8 mouse cellular contexts compared by ENCODE assay signal in the genomic region with DNA sequence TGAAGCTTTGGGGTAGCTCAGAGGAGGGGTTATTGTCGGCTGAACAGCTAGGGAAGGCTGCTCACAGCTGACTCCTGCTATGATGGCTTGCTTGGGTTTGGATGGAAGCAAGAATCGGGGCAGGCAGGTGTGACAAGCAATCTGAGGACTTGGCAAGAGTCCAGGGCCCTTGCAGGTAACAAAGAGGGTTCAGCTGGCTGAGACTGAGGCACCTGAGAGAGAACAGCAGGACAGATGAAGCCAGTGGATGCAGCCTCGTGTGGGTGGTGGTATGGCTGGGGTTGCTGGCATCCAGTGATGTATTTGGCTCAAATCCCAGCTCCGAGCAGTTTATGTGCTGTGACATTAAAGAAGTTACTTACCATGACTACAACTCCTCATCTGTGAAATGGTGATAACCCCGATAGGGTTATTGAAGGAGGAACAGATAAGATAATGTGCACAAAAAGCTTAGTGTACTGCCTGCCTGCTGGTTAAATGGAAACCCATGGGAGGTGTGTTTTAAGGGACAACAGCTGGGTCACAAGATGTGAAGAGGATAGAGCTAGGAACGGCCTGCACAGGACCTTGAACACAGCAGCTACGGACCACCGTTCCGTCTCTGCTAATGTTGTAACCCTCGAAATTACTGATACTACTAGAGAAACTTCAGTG. TPM values are rescaled to one million over a fixed set of nuclear protein-coding genes. Genes with fewer than 3 reads are reported as not detected.
A peak's percentile ranks its signal among the peaks of the same experiment; 100 is the strongest.
DNase-seq lines count a peak whose midpoint lies in the region; ATAC-seq lines count a peak whose summit lies in the region.

No protein-coding gene starts in this region.

- peaks cover 21% of the 10 kb centered on the region for H3K27me3 ChIP-seq in embryonic facial prominence, embryonic 13.5 days
- peaks cover 38% of the 10 kb centered on the region for H3K27me3 ChIP-seq in embryonic facial prominence, embryonic 10.5 days (replicated peaks; ENCODE audit: low read depth, poor library complexity, severe bottlenecking)
- H3K27me3 ChIP-seq in megakaryocyte, embryonic 14.5 days (replicated peaks), result peaks cover 12% of the 10 kb centered on the region
- peaks cover 6% of the 10 kb centered on the region; the same call in 1 of the 2 replicates for H3K27me3 ChIP-seq in kidney, embryonic 14.5 days (ENCODE audit: control insufficient read depth, insufficient read depth, low read length)
- H3K27me3 ChIP-seq in stomach, embryonic 15.5 days (replicated peaks), result peaks cover 8% of the 10 kb centered on the region; the same call in 1 of the 2 replicates

- H3K4me1 ChIP-seq in embryonic facial prominence, embryonic 13.5 days, result peaks cover 20% of the 10 kb centered on the region
- peaks cover 21% of the 10 kb centered on the region for H3K4me1 ChIP-seq in embryonic facial prominence, embryonic 10.5 days
- H3K4me1 ChIP-seq in megakaryocyte, embryonic 14.5 days, result peaks cover 71% of the 10 kb centered on the region
- H3K4me1 ChIP-seq in kidney, embryonic 14.5 days (ENCODE audit: control insufficient read depth, insufficient read depth, low read length), result peaks cover 12% of the 10 kb centered on the region
- H3K4me1 ChIP-seq in stomach, embryonic 15.5 days, result peaks cover 15% of the 10 kb centered on the region

- H3K36me3 ChIP-seq in embryonic facial prominence, embryonic 13.5 days, result no peaks in the 10 kb centered on the region
- H3K36me3 ChIP-seq in embryonic facial prominence, embryonic 10.5 days (replicated peaks), result no peaks in the 10 kb centered on the region
- H3K36me3 ChIP-seq in megakaryocyte, embryonic 14.5 days (replicated peaks; ENCODE audit: low read length), result peaks cover 12% of the 10 kb centered on the region
- H3K36me3 ChIP-seq in kidney, embryonic 14.5 days (ENCODE audit: control insufficient read depth, insufficient read depth, low read length), result no peaks in the 10 kb centered on the region
- H3K36me3 ChIP-seq in stomach, embryonic 15.5 days, result no peaks in the 10 kb centered on the region

- intact Hi-C loops in gastrocnemius, postnatal 14 days (cut with DNase I; ENCODE audit: low total_unique reads), result loop anchor here (10.0 kb wide), 1 partner anchor 135 kb away; a partner anchor contains a TSS
- intact Hi-C loops in heart, postnatal 14 days (cut with DNase I), result loop anchor here (5.0 kb wide), 1 partner anchor 132 kb away; a partner anchor contains a TSS

- ATAC-seq in embryonic facial prominence, embryonic 13.5 days (ENCODE audit: insufficient number of reproducible peaks, insufficient read depth, low FRiP score, low TSS enrichment, low read depth), result no peak
- no peak for ATAC-seq in megakaryocyte, adult 5-6 weeks (ENCODE audit: poor library complexity, severe bottlenecking)
- no peak for ATAC-seq in kidney, embryonic 14.5 days (ENCODE audit: low FRiP score, low TSS enrichment)
- no peak for ATAC-seq in stomach, embryonic 15.5 days (ENCODE audit: insufficient read depth, low FRiP score, low read depth)

- H3K27ac ChIP-seq in embryonic facial prominence, embryonic 13.5 days, result no peak overlapping the region
- no peak overlapping the region for H3K27ac ChIP-seq in embryonic facial prominence, embryonic 10.5 days (replicated peaks)
- 0 out of 2 replicates have a peak overlapping the region, but pooled peaks have one; percentile 19 for H3K27ac ChIP-seq in kidney, embryonic 14.5 days (ENCODE audit: low read depth, low read length)
- H3K27ac ChIP-seq in stomach, embryonic 15.5 days, result no peak overlapping the region

- no peak overlapping the region for H3K4me3 ChIP-seq in embryonic facial prominence, embryonic 13.5 days
- H3K4me3 ChIP-seq in embryonic facial prominence, embryonic 10.5 days, result no peak overlapping the region; the same call in 1 of the 2 replicates
- peak overlapping the region; percentile 99 for H3K4me3 ChIP-seq in megakaryocyte, embryonic 14.5 days (replicated peaks)
- H3K4me3 ChIP-seq in kidney, embryonic 14.5 days (ENCODE audit: low read length), result no peak overlapping the region
- 0 out of 2 replicates have a peak overlapping the region, but pooled peaks have one; percentile 89 for H3K4me3 ChIP-seq in stomach, embryonic 15.5 days (replicated peaks)

- H3K9ac ChIP-seq in embryonic facial prominence, embryonic 13.5 days, result peak overlapping the region; percentile 44
- no peak overlapping the region for H3K9ac ChIP-seq in kidney, embryonic 14.5 days (ENCODE audit: low read depth, low read length)
- H3K9ac ChIP-seq in stomach, embryonic 15.5 days, result no peak overlapping the region

- H3K4me2 ChIP-seq in embryonic facial prominence, embryonic 13.5 days, result peak overlapping the region; percentile 79; the same call in 1 of the 2 replicates
- H3K4me2 ChIP-seq in kidney, embryonic 14.5 days (replicated peaks; ENCODE audit: low read depth, low read length), result peak overlapping the region; percentile 73; the same call in 1 of the 2 replicates
- peak overlapping the region; percentile 72; the same call in 1 of the 2 replicates for H3K4me2 ChIP-seq in stomach, embryonic 15.5 days

- 69% methylated on average over 10 of the region's 10 CpGs for WGBS in embryonic facial prominence, embryonic 13.5 days
- WGBS in embryonic facial prominence, embryonic 10.5 days, result 79% methylated on average over 10 of the region's 10 CpGs
- WGBS in kidney, embryonic 14.5 days, result 61% methylated on average over 10 of the region's 10 CpGs
- 53% methylated on average over 10 of the region's 10 CpGs for WGBS in stomach, embryonic 15.5 days

- DNase-seq in embryonic facial prominence, embryonic 10.5 days (ENCODE audit: low spot score), result no peak
- no peak for DNase-seq in gastrocnemius, postnatal 14 days
- DNase-seq in heart, postnatal 14 days, result no peak

- no peaks in the 10 kb centered on the region for H3K9me3 ChIP-seq in embryonic facial prominence, embryonic 13.5 days
- no peaks in the 10 kb centered on the region for H3K9me3 ChIP-seq in embryonic facial prominence, embryonic 10.5 days
- no peaks in the 10 kb centered on the region for H3K9me3 ChIP-seq in megakaryocyte, embryonic 14.5 days
- H3K9me3 ChIP-seq in kidney, embryonic 14.5 days (ENCODE audit: control insufficient read depth, low read length), result no peaks in the 10 kb centered on the region
- H3K9me3 ChIP-seq in stomach, embryonic 15.5 days, result no peaks in the 10 kb centered on the region

RNA-seq across cellular contexts. Expression of a gene that starts 5.7 kb away (rescaled TPM):
- 25.7 and 27.6 TPM in 2 replicates for polyA plus RNA-seq in embryonic facial prominence, embryonic 13.5 days (2015; fragmentation: Nextera tagmentation; extraction: Ambion mirVana)
- 32.0 and 33.0 TPM in 2 replicates for polyA plus RNA-seq in embryonic facial prominence, embryonic 10.5 days (2016; fragmentation: Nextera tagmentation; extraction: Ambion mirVana)
- 6.6 and 12.2 TPM in 2 replicates for polyA plus RNA-seq in megakaryocyte, embryonic 14.5 days (2012; ENCODE audit: insufficient read depth, low replicate concordance)
- total RNA-seq in megakaryocyte, adult 5-6 weeks (2015), result 7.9 and 13.1 TPM in 2 replicates
- total RNA-seq in megakaryocyte, adult 5-6 weeks (2017), result 21.3 and 26.3 TPM in 2 replicates
- 12.7 and 17.8 TPM in 2 replicates for polyA plus RNA-seq in kidney, embryonic 14.5 days (2014; fragmentation: Nextera tagmentation; extraction: Ambion mirVana)
- polyA plus RNA-seq in stomach, embryonic 15.5 days (2015; fragmentation: Nextera tagmentation; extraction: Ambion mirVana), result 24.6 and 25.2 TPM in 2 replicates
- total RNA-seq in gastrocnemius, postnatal 14 days (2021), result 10 to 100 TPM; 11.9 to 14.4 TPM
- 10 to 100 TPM; 24.6 to 26.5 TPM for total RNA-seq in heart, postnatal 14 days (2021)

RNA-seq across cellular contexts. Expression of a gene that starts 22.2 kb away (rescaled TPM):
- polyA plus RNA-seq in embryonic facial prominence, embryonic 13.5 days (2015; fragmentation: Nextera tagmentation; extraction: Ambion mirVana), result 11.6 and 13.3 TPM in 2 replicates
- polyA plus RNA-seq in embryonic facial prominence, embryonic 10.5 days (2016; fragmentation: Nextera tagmentation; extraction: Ambion mirVana), result 3.9 and 4.0 TPM in 2 replicates
- 3.6 and 10.8 TPM in 2 replicates for polyA plus RNA-seq in megakaryocyte, embryonic 14.5 days (2012; ENCODE audit: insufficient read depth, low replicate concordance)
- 5.7 and 6.7 TPM in 2 replicates for total RNA-seq in megakaryocyte, adult 5-6 weeks (2015)
- 7.9 and 9.4 TPM in 2 replicates for total RNA-seq in megakaryocyte, adult 5-6 weeks (2017)
- 9.6 and 14.2 TPM in 2 replicates for polyA plus RNA-seq in kidney, embryonic 14.5 days (2014; fragmentation: Nextera tagmentation; extraction: Ambion mirVana)
- 19.3 and 21.0 TPM in 2 replicates for polyA plus RNA-seq in stomach, embryonic 15.5 days (2015; fragmentation: Nextera tagmentation; extraction: Ambion mirVana)
- 10 to 100 TPM; 11.4 to 13.9 TPM for total RNA-seq in gastrocnemius, postnatal 14 days (2021)
- total RNA-seq in heart, postnatal 14 days (2021), result 10 to 100 TPM; 21.6 to 23.8 TPM

RNA-seq across cellular contexts. Expression of a gene that starts 32.6 kb away (rescaled TPM):
- polyA plus RNA-seq in embryonic facial prominence, embryonic 13.5 days (2015; fragmentation: Nextera tagmentation; extraction: Ambion mirVana), result 1.4 and 1.7 TPM in 2 replicates
- 0.58 and 0.72 TPM in 2 replicates for polyA plus RNA-seq in embryonic facial prominence, embryonic 10.5 days (2016; fragmentation: Nextera tagmentation; extraction: Ambion mirVana)
- polyA plus RNA-seq in megakaryocyte, embryonic 14.5 days (2012; ENCODE audit: insufficient read depth, low replicate concordance), result not detected in 2 replicates
- not detected in 2 replicates for total RNA-seq in megakaryocyte, adult 5-6 weeks (2015)
- not detected in 2 replicates for total RNA-seq in megakaryocyte, adult 5-6 weeks (2017)
- 0.53 and 0.91 TPM in 2 replicates for polyA plus RNA-seq in kidney, embryonic 14.5 days (2014; fragmentation: Nextera tagmentation; extraction: Ambion mirVana)
- 9.4 and 16.0 TPM in 2 replicates for polyA plus RNA-seq in stomach, embryonic 15.5 days (2015; fragmentation: Nextera tagmentation; extraction: Ambion mirVana)
- total RNA-seq in gastrocnemius, postnatal 14 days (2021), result 1 to 10 TPM; 4.2 to 8.9 TPM
- 1 to 10 TPM; 1.2 to 3.3 TPM for total RNA-seq in heart, postnatal 14 days (2021)

RNA-seq across cellular contexts. Expression of a gene that starts 40.6 kb away (rescaled TPM):
- polyA plus RNA-seq in embryonic facial prominence, embryonic 13.5 days (2015; fragmentation: Nextera tagmentation; extraction: Ambion mirVana), result 29.8 and 35.5 TPM in 2 replicates
- polyA plus RNA-seq in embryonic facial prominence, embryonic 10.5 days (2016; fragmentation: Nextera tagmentation; extraction: Ambion mirVana), result 23.5 and 24.5 TPM in 2 replicates
- polyA plus RNA-seq in megakaryocyte, embryonic 14.5 days (2012; ENCODE audit: insufficient read depth, low replicate concordance), result 15.5 and 38.7 TPM in 2 replicates
- 1.1 and 1.7 TPM in 2 replicates for total RNA-seq in megakaryocyte, adult 5-6 weeks (2015)
- total RNA-seq in megakaryocyte, adult 5-6 weeks (2017), result 2.9 and 6.2 TPM in 2 replicates
- polyA plus RNA-seq in kidney, embryonic 14.5 days (2014; fragmentation: Nextera tagmentation; extraction: Ambion mirVana), result 21.2 and 22.9 TPM in 2 replicates
- polyA plus RNA-seq in stomach, embryonic 15.5 days (2015; fragmentation: Nextera tagmentation; extraction: Ambion mirVana), result 42.5 and 44.7 TPM in 2 replicates
- total RNA-seq in gastrocnemius, postnatal 14 days (2021), result 10 to 100 TPM; 10.5 to 11.0 TPM
- total RNA-seq in heart, postnatal 14 days (2021), result 10 to 100 TPM; 10.8 to 11.7 TPM

Comparison
In these comparisons a context has a peak if more than half of its experiments do, and no peak if none do; other contexts are left out.
1. H3K4me3 ChIP-seq: peak in megakaryocyte, embryonic 14.5 days (single experiment) and stomach, embryonic 15.5 days (single experiment); none in embryonic facial prominence, embryonic 13.5 days (single experiment), embryonic facial prominence, embryonic 10.5 days (single experiment) and kidney, embryonic 14.5 days (single experiment).
2. Peak in every context shown above with its lines, with median percentiles within 50 percentile points of each other: H3K4me2 ChIP-seq.